Mouse (Mus musculus) heart, postnatal 0 days (tissue): Measurements from ENCODE around the gene Tada3.
A peak's percentile ranks its signal among the peaks of the same experiment; 100 is the strongest.

ENCODE experiments used
- CTCF ChIP-seq: IDR thresholded peaks from 2 replicates; pipeline ENCODE4 v1.5.1; 2016; ENCODE audit warnings: antibody characterized with exemption, control low read depth, low read depth
- EP300 ChIP-seq: IDR thresholded peaks from 2 replicates; pipeline ENCODE4 v1.6.1; 2016; ENCODE audit warnings: antibody characterized with exemption, low read depth

DNA sequence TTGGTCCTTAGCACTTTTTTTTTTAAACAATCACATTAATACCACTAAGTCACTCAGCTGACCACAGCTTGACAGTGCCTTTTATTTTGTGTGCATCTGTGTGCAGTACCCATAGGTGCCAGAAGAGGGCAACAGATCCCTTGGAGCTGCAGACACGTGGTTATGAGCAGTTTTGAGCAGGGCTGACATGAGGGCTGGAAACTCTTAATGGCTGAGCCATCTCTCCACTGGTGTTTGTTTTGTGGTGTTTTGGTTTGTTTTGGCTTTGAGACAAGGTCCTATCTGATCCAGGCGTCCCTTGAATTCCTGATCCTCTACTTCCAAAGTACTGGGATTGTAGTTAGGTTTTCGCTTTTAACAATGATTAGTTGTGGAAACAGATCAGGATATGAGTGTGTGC is 49.7 kb upstream of the Tada3 start:
- TF ChIP-seq EP300: no peak
- TF ChIP-seq CTCF: peak; percentile 58
